Mouse (Mus musculus) bone marrow, adult 2 months (tissue): ENCODE measurements around the gene Syde2.

Experiments used
- CTCF ChIP-seq: fragments of 200-500 bp; IDR thresholded peaks from 2 replicates; pipeline ENCODE4 v1.5.1; 2011; ENCODE audit warnings: low read length, control low read depth; ENCODE audit not compliant: control insufficient read depth, insufficient read depth
- POLR2A ChIP-seq: fragments of 200-500 bp; IDR thresholded peaks from 2 replicates; pipeline ENCODE4 v1.6.1; 2011; ENCODE audit warnings: low read depth, mild to moderate bottlenecking, control low read depth, low read length, borderline replicate concordance; ENCODE audit not compliant: control insufficient read depth

DNA sequence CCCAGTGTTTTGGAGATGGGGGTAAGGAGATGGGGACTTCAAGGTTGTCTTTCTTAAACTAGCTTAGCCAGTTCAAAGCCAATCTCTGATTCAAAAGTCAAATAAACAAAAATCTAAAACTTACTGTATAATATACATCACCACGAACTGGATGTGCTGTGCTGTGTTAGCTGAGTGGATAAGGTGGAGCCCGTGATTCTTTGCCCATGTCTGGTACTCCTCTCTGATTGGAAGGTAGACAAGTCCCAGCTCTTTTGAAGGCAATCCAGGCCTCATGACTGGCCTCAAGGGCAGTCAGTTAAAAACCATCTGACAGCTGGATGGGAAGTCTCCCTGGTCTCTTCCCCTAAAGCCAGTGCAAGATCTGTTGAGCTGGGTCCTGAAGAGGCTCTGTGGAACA lies 34.3 kb upstream of the Syde2 start:
- TF ChIP-seq CTCF (no peak), POLR2A (no peak)
